Mouse (Mus musculus) naive thymus-derived CD4-positive, alpha-beta T cell, adult 5 months (primary cell): Measurements from ENCODE around the gene Jade1. TPM values are rescaled to one million over a fixed set of nuclear protein-coding genes. Genes with fewer than 3 reads are reported as not detected.

ENCODE experiments used
- polyA plus RNA-seq: library from polyadenylated mRNA; unstranded; fragments of 100-300 nt; shearing (Covaris generic); gene quantifications from one replicate; pipeline ENCODE4 v1.2.1, GENCODE M21; 2017

Jade1 gene
- 38.1 TPM for polyA plus RNA-seq

DNA sequence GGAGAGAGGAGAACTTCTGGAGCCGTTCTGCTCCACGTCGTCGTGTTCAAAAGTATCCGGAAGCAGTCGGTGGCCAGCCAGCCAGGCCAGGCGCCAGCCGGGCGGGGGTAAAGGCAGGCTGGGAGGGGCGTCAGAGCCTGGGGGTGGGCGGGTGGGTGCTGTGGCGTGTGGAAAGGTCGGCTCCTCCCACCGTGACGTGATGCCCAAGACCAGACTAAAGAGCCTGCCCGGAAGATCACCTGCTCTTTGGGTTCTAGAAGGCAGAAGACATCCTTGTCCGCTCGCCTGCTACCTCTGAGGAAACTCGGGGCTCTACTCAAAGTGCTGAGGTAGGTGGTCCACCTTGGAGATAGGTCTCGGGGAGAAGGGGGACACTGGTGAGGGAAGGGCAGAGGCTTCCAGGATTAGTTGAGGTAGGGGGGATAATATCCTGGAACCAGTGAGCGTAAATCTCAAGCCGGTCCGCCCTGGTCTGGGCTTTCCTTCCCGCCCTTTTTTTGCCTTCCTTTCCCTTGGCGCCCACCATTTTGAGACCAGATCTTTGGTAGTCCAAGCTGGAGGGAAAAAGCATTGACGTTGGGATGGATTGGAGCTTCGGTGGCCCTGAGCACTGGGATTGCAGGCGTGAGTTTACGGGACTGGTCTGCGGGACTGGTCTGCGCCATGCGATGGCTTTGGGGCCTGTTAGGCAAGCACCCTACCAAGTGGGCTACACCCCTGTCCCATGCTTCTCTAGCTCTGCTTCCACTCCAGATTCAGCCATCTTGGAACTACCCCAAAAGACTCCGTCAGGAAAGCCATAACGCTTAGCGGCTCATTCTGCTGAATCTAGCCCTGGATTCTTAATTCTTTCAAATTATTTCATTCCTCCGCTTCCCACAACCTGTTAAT lies at the start of gene Jade1:
Jade1 (plus strand) TSS at position 241 of the 891 bp plus-strand sequence.

Other genes starting within 250 kb of the Jade1 start
- 9.2 TPM for gene Sclt1, start 186.8 kb downstream of the Jade1 start, polyA plus RNA-seq
- gene D3Ertd751e, start 186.9 kb downstream of the Jade1 start, polyA plus RNA-seq: 8.3 TPM